Mouse (Mus musculus) kidney, adult 2 months (tissue): ENCODE measurements at regions not wholly inside any gene's neighbourhood (a gene's known extent, or its start where the extent isn't known, plus 50 kb on each side); places are given as distances from the start of the nearest gene placed in this dataset.

Source experiments
- DNase-seq: peaks from one replicate; pipeline ENCODE4 v3.0.0; 2021
- H3K27ac ChIP-seq: fragments of 200-500 bp; 2 replicates; pipeline ENCODE4 v1.5.1; 2012; ENCODE audit warnings: low read depth, low read length, control low read depth, inconsistent platforms; ENCODE audit not compliant: insufficient read depth
- H3K27me3 ChIP-seq: fragments of 200-500 bp; replicated peaks from 2 replicates; pipeline ENCODE4 v1.6.1; 2012; ENCODE audit warnings: mild to moderate bottlenecking, moderate library complexity, low read length, inconsistent platforms; ENCODE audit not compliant: control insufficient read depth, insufficient read depth
- H3K36me3 ChIP-seq: fragments of 200-500 bp; 2 replicates; pipeline ENCODE4 v1.6.1; 2012; ENCODE audit warnings: mild to moderate bottlenecking, moderate library complexity, low read length, inconsistent platforms; ENCODE audit not compliant: control insufficient read depth, insufficient read depth
- H3K4me1 ChIP-seq: fragments of 200-500 bp; 2 replicates; pipeline ENCODE4 v1.6.1; 2011; ENCODE audit warnings: low read length; ENCODE audit not compliant: control insufficient read depth, insufficient read depth
- H3K4me3 ChIP-seq: fragments of 200-500 bp; 2 replicates; pipeline ENCODE4 v1.5.1; 2011; ENCODE audit warnings: mild to moderate bottlenecking, low read depth, low read length, control low read depth; ENCODE audit not compliant: insufficient read depth
- CTCF ChIP-seq: fragments of 200-500 bp; conservative IDR thresholded peaks from 2 replicates; pipeline ENCODE4 v1.5.1; 2011; ENCODE audit warnings: low read depth, mild to moderate bottlenecking, control low read depth, low read length, moderate library complexity, mixed read lengths; ENCODE audit not compliant: insufficient read depth, insufficient read length
- POLR2A ChIP-seq: fragments of 200-500 bp; IDR thresholded peaks from one replicate; pipeline ENCODE4 v1.6.1; 2011; ENCODE audit warnings: low read depth, low read length, control low read depth
- WGBS: fragments of 180-500 bp; shearing (Covaris S2); methylation state at CpG from one replicate; pipeline ENCODE4 v1.1.7; 2018; 5-methylcytosine and 5-hydroxymethylcytosine counted together

- 84% methylated on average over 6 of the region's 6 CpGs for WGBS
- no peaks in the 10 kb centered on the region for H3K36me3 ChIP-seq
- H3K4me3 ChIP-seq = no peak overlapping the region
- no peak overlapping the region for H3K27ac ChIP-seq
- no peak for TF ChIP-seq CTCF
- no peak for TF ChIP-seq POLR2A
- H3K4me1 ChIP-seq = no peaks in the 10 kb centered on the region
- no peaks in the 10 kb centered on the region for H3K27me3 ChIP-seq
- no peak for DNase-seq
These were observed 68.7 kb downstream of the Npepl1 start for GRCm38 (mm10) chr2:174178801-174179200.

GRCm38 (mm10) chr2:174184797-174185196 lies 74.6 kb downstream of the Npepl1 start:
- DNase-seq = no peak
- Histone ChIP-seq H3K36me3 (no peaks in the 10 kb centered on the region), H3K4me3 (no peak overlapping the region), H3K27me3 (no peaks in the 10 kb centered on the region), H3K27ac (no peak overlapping the region), H3K4me1 (no peaks in the 10 kb centered on the region)
- TF ChIP-seq POLR2A (no peak), CTCF (no peak)
- 79% methylated on average over 5 of the region's 5 CpGs for whole genome bisulfite sequencing

GRCm38 (mm10) chr2:174191071-174191470 lies 80.9 kb downstream of the Npepl1 start:
- Histone ChIP-seq H3K36me3 (no peaks in the 10 kb centered on the region), H3K4me3 (no peak overlapping the region), H3K4me1 (no peaks in the 10 kb centered on the region), H3K27ac (no peak overlapping the region), H3K27me3 (no peaks in the 10 kb centered on the region)
- TF ChIP-seq CTCF (no peak), POLR2A (no peak)
- DNase-seq = no peak
- WGBS = 92% methylated on average over 2 of the region's 2 CpGs

GRCm38 (mm10) chr2:174191516-174191915 lies 81.4 kb downstream of the Npepl1 start:
- H3K4me3 ChIP-seq = no peak overlapping the region
- DNase-seq = no peak
- no peak overlapping the region for H3K27ac ChIP-seq
- TF ChIP-seq POLR2A (no peak), CTCF (no peak)
- 71% methylated on average over 2 of the region's 2 CpGs for WGBS
- H3K27me3 ChIP-seq = no peaks in the 10 kb centered on the region
- H3K4me1 ChIP-seq = no peaks in the 10 kb centered on the region
- H3K36me3 ChIP-seq = no peaks in the 10 kb centered on the region

- DNase-seq = no peak
- whole genome bisulfite sequencing = 90% methylated on average over 5 of the region's 5 CpGs
These were observed 81.9 kb downstream of the Npepl1 start for GRCm38 (mm10) chr2:174192026-174192425.

GRCm38 (mm10) chr2:174193506-174193905 lies 83.4 kb downstream of the Npepl1 start:
- DNase-seq = peak; percentile 3
- no peak for TF ChIP-seq POLR2A
- no peak for TF ChIP-seq CTCF
- no peaks in the 10 kb centered on the region for H3K36me3 ChIP-seq
- H3K27me3 ChIP-seq = no peaks in the 10 kb centered on the region
- 65% methylated on average over 5 of the region's 5 CpGs for WGBS
- H3K4me1 ChIP-seq = no peaks in the 10 kb centered on the region
- H3K27ac ChIP-seq = no peak overlapping the region
- H3K4me3 ChIP-seq = no peak overlapping the region

More at GRCm38 (mm10) chr2:174192026-174192425, 81.9 kb downstream of the Npepl1 start:
- Histone ChIP-seq H3K27ac (no peak overlapping the region), H3K36me3 (no peaks in the 10 kb centered on the region), H3K27me3 (no peaks in the 10 kb centered on the region), H3K4me3 (no peak overlapping the region), H3K4me1 (no peaks in the 10 kb centered on the region)
- TF ChIP-seq POLR2A = no peak
- TF ChIP-seq CTCF = no peak

- H3K4me1 ChIP-seq = no peaks in the 10 kb centered on the region
- WGBS = 97% methylated on average over 1 of the region's 1 CpGs
- no peak overlapping the region for H3K27ac ChIP-seq
- DNase-seq = no peak
- H3K27me3 ChIP-seq = no peaks in the 10 kb centered on the region
- no peak overlapping the region for H3K4me3 ChIP-seq
- H3K36me3 ChIP-seq = no peaks in the 10 kb centered on the region
- TF ChIP-seq CTCF = no peak
- TF ChIP-seq POLR2A = no peak
These were observed 85.5 kb downstream of the Npepl1 start for GRCm38 (mm10) chr2:174195651-174196050.

GRCm38 (mm10) chr2:174196696-174197215 lies 86.6 kb downstream of the Npepl1 start:
- TF ChIP-seq CTCF (no peak), POLR2A (no peak)
- no peak overlapping the region for H3K27ac ChIP-seq
- WGBS = 88% methylated on average over 16 of the region's 16 CpGs
- DNase-seq = no peak
- H3K4me1 ChIP-seq = no peaks in the 10 kb centered on the region
- no peak overlapping the region for H3K4me3 ChIP-seq
- H3K27me3 ChIP-seq = no peaks in the 10 kb centered on the region
- no peaks in the 10 kb centered on the region for H3K36me3 ChIP-seq
